Mouse (Mus musculus) adrenal gland, postnatal 25 days (tissue): ENCODE measurements around the gene Nufip1. TPM values are rescaled to one million over a fixed set of nuclear protein-coding genes. Genes with fewer than 3 reads are reported as not detected.
A peak's percentile ranks its signal among the peaks of the same experiment; 100 is the strongest.

ENCODE experiments used
- DNase-seq: peaks from one replicate; pipeline ENCODE4 v3.0.0; 2021; ENCODE audit warnings: mixed read lengths
- long read RNA-seq: library from polyadenylated mRNA; stranded (forward); transcript quantifications from one replicate; pipeline ENCODE4 v2.0.0, GENCODE M21; 2021
- total RNA-seq: library from RNA; stranded (reverse); gene quantifications from 2 replicates; pipeline ENCODE4 v1.2.3, GENCODE M21; 2021

Gene Nufip1
- total RNA-seq, result 8.1 and 8.6 TPM in 2 replicates
- long read RNA-seq, transcript Nufip1-201 (10 exons, 3,974 nt), result major isoform, 14 of 16 reads
- long read RNA-seq, partial matches to known transcripts, result 0 of 16 reads
- long read RNA-seq, other reads (novel, unspliced or antisense), result 2 of 16 reads

DNA sequence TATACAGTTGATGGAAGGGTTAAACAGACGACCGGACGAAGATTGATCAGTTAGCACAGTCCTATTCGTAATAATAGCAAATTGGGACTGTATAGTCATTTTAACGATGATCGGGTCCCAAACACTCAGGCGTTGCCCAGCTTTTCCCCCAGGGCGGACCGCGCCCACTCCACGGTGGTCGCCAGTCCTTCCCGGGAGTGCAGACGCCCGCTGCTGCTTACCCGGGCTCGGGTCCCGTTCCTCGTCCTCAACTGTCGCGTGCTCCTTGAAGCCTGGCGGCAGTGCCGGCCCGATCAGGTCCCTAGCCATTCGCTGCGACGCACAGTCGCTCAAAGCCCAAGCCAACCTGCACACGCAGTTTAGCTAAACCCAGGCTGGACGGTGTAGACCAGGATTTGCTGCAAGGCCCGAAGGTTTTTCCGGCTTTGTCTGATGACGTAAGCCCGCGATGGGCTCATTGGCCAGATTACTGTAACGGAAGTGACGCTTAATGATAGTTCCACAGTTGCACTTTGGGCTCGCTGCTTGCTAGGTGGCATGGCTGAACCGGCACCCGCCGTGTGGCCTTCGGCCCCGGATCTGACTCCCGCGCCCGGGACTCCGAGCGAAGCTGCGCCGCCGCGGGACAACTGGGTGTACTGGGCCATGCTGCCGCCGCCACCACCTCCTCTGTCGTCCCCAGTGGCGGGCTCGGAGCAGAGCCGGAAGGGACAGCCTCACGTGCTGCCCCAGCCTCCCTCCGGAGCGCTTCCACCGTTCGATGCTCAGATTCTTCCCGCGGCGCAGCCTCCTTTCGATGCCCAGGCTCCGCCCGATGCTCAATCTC is at the start of gene Nufip1, which contains the start of gene Gpalpp1:
Gene Nufip1, plus strand, starts transcription at position 496 of the 826 bp plus-strand sequence.
Gene Gpalpp1, minus strand, starts transcription at position 365 of the 826 bp plus-strand sequence.
- DNase-seq, result peak; percentile 83

DNA sequence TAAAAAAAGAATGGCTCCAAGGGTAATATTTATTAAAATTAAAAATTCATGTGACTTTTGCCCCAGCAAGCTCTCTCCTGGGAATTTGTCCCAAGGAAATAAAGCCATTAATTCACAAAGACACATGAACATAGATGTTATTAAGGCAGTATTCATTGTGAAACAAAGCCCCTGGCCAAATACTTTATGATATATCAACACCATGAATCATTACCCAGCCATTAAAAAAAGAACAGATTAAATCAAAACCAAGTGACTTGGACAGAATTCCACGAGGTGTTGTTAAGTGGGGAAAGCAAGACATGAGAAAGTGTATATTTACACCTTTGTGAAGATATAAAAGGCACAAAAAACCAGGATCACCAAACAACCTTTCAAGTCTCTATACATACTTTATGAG is 43.5 kb upstream of the Nufip1 start:
- DNase-seq, result no peak

DNA sequence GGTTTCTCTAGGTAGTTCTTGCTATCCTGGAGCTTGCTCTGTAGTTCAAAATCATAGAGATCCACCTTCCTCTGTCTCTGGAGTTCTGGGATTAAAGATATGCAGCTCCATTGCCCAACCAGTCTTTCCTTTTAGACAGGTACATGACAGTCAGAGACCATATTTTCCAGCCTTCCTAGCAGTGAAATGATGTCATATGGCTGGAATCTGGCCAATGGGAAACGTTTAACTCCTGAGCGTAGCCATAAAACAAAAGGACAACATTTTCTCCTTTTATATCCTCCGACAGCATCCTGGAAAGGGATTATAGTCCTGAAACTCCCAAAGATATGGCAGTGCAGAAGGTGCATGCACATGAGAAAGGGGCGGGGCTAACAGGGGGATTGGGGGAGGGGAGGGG is 42.4 kb upstream of the Nufip1 start:
- no peak for DNase-seq

DNA sequence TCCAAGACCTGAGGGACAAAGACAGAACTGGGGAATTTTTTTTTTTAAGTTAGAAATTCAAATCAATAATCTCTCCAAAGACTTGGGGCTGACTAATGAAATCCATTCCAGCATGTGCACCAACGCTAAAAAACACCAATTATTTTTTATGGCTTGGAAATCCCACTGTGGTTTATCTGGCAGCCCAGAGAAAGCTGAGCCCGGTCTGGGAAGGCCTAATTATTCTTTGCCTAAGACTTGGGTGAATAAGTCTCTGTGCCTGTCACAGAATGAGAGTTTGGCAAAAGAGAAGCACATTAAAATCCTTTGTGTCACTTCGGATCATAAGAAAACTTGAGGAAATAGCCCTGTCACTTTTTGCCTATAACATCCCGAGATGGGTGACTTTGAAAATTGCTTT is 41.4 kb upstream of the Nufip1 start:
- no peak for DNase-seq

DNA sequence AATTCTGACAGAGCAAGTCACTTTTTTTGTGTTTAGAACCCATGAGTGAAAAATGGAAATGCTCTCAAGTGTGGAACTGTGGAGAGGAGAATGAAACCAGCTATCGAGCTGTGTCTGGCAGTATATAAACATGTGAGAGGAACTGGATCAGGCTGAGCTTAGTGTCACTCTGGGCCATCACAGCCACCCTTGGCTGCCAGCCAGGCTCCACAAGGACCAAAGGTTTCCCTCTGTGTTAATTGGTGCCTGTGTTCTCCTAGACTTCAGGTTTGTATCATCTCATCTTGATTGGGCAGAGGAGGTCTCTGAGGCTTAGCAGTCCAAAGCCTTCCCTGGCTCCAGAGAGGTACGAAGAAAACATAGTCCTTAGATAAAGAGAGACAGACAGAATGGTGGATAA is 38.1 kb upstream of the Nufip1 start:
- peak; percentile 20 for DNase-seq

DNA sequence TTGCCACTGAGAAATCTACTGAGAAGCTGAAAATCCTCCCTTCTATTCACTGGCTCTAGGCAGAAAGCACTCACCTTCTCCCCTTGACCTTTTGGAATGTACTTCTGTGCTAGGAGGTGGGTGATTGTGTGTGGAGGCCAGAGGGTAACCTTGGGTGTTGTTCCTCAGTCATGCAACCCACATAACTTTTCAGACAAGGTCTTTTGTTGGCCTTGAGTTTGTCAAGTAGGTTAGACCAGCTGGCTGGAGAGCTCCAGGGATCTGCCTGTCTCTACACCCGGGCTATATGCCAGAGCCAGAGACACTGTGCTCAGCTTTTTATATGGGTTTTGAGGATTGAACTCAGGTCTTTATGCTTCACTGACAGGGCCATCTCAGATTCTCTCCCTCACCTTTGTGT is 36.5 kb upstream of the Nufip1 start:
- DNase-seq, result peak; percentile 8

DNA sequence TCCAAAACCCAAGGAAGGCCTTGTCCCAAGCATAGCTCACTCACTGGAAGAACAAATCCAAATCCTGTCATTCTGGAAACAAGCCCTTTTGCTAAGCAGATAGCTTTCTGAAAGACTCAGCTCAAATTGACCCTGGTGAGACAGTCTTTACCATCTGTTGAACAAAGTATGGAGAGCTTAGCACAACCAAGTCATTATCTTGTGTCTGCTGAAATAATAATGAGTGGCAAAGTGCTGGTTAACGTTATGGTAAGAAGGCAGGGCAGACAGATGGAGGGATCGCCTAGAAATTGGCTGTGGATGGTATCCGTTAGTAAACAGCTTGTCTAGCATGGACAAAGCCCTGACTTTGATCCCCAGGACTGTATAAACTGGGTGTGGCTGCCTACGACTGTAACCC is 35.0 kb upstream of the Nufip1 start:
- no peak for DNase-seq

DNA sequence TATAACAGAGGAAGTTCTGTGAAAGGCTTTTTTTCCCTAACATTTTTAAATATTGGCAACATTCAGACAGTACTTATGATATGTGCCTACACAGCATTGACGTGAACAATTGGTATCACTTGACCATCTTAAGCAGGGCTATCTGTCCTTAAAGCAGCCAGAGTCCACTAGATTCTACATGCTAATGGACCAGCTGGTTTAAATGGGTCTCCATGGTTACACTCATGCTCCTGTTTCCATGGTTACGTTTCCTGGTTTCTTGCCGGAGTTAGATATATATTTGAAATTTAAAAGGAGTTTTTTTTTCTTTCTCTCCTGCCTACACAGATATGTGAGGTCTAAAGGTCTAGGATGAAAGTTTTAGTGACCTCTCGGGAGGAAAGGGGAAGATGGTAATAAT is 34.1 kb upstream of the Nufip1 start:
- DNase-seq, result no peak

DNA sequence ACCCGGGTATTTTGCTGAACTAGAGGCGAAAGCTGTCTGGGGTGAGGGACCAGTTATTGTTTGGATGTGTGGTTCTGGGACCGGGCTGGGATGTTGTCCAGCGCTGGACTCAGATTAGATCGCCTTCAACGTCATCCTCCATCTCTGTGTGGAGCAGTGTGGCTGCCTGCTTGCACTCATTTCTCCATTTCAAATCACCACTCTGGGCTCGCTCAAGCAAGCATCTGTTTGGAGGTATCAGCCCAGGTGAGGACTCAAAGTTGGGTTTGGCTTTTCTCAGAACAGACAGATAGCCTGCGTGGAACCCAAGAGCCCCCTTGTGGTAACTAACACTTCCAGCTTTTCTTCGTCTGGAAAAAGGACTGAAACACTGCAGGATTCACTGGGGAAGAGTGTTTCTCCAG is 33.6 kb upstream of the Nufip1 start:
- DNase-seq, result peak; percentile 20

DNA sequence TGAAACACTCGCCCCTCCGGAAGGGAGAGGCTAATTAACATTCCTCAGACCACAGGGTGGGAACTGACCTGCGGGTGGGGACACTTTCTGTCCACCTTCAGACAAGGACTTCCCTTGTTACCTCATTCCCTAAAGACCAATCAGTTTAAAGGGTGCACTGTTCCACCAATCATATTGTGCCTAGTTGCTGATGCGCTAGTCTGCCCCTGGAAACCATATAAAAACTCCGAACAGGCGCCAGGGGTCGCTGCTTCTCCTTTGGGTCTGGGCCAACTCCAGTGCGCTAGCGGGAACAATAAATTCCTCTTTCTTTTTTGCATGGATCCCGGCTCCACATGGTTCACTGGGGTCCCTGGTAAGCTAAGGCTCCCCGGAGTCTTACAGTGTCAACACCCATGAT is 29.2 kb upstream of the Nufip1 start:
- peak; percentile 12 for DNase-seq

DNA sequence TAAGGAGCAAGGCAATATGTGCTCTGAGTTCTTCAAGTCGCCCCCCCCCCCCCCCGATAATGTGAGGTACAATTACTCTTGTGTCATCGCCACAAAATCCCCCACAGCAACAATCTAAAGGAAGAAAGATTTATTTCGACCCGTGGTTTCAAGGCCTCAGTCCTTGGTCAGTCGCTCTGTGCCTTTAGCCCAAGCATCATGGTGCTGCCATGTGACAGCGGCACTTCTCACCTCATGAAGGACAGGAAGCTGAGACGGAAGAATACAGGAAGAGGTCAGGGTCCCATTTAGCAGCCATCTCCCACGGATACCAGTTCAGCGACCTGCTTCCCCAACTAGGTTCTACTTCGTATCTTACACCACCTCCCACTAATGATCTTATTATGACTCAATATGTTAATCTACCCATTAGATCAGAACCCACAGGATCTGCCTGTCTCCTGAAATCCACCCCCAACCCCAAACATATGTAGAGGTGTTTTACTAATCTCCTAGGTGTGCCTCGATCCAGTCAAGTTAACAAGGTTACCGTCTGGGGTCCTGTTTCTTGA is 28.5 kb upstream of the Nufip1 start:
- no peak for DNase-seq

DNA sequence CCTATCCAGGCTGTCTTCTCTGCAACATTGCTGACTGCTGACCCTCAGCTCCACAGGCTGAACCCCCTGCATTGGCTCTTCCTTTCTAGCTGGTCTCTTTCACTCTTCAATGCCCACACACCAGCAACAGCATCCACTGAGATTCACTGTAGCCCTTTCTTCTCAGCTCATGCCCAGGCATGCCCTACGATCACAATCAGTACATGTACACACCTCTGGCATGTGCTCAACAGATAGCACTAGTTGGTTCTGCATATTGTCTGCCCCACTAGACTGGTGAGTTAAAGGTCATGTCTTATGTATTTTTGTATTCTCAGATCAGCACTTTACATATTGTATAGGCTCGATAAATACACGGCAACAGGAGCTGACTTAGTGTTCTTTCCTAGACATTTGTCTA is 26.5 kb upstream of the Nufip1 start:
- DNase-seq, result no peak

DNA sequence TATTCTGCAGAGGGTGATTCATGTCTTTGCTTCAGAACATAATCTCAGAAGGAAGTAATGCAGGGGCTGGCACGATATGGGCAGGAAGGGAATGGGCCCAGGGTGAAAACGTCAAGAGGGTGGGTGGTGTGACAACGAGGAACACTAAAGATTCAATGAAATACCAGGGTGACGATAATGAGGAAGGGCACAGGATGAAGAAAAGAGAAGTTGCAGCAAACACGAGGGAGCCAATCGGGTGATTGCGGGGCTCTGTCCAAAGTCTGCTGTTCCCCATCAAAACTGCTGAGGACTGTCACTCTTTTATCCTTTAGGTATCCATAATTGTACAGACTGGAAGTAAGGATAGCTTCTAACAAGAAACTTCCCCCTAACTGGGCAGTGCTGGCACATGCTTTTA is 13.4 kb upstream of the Nufip1 start:
- no peak for DNase-seq

DNA sequence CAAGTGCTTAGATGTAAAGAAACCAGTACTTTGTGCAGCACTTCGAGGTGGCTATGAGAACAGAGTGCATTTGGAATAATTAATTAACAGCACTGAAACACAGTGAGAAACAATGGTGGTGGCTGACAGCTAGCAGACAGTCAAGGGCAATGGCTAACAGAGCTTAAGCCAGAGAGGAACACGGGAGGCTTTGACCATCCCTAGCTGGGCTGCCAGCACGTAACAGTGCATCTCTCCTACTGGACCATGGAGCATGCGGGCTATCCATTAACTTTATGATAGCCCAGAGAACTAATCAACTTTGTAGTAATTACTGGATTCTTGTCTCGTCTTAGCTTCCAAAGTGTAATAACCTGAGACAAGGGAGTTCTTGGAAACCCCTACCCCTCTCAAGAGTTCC is 12.9 kb upstream of the Nufip1 start:
- DNase-seq, result no peak

DNA sequence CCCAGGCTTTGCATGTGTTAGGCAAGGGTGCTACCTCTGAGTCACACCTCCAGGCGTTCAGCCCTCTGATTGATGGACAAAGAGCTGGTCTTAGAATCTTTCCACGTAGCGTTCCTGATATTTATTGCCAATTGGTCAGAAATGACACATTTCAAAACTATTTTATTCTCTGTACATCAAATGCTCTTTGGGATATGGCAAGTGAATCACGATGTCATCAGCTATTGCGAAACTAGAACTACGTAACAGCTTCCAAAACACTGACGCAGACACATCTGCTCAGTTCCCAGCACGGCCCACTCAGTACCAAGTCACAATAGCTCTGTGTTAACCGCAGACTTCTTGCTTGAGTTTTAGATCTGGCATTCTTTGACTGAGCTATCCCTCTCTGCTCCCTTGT is 11.1 kb upstream of the Nufip1 start:
- DNase-seq, result no peak

DNA sequence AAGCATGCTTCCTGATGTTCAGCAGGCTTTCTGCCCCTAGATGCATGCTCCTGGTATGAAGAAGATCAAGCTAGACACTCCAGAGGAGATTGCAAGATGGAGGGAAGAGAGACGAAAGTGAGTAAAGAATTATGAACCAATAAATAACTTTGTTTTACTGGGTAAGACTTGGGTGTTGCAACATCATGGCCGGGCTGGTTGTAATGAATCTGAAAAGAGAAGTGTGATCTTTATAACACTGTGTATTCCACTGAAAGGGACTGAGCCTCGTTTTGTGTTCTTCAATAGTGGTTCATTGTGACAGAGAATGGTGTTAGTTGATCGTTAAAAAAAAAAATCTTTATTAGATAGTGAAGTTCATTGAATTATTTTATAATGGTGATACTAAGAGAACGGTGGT is 5.1 kb downstream of the Nufip1 start:
- DNase-seq, result no peak

DNA sequence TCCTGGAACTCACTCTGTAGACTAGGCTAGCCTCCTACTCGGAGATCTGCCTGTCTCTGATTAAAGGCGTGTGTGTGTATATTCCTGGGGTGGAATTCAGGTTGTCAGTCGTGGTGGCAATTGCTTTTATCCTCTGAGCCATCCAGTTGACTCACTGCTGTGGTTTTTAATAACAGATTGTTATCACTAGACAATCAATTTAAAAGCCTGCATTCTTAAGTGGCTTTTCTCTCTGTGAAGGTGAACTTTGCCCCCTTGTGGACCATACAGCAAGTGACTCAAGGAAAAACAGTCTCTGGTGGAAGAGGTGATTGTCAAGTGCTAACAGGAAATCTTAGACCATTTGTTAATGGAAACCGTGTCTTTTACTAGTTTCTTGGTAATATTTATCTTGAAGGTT is 8.3 kb downstream of the Nufip1 start:
- DNase-seq, result no peak

DNA sequence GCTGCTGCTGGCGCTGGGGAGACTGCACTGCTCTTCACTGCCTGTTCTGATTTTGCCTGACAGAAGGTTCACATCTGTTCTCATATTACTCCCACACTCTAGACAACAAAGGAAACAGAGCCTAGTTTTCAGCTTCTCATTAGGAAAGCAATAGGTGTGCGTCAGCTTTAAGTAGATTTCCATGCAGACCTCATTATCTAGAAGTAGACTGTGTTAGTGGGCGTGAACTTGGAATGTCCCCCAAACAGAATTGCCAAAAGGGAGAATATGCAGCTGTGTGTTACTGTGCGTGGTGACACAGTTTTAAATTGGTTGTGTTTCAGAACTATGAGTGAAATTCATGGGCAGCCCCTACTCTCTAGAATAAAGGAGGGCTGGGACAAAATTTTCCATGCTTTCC is 9.8 kb downstream of the Nufip1 start:
- DNase-seq, result no peak

DNA sequence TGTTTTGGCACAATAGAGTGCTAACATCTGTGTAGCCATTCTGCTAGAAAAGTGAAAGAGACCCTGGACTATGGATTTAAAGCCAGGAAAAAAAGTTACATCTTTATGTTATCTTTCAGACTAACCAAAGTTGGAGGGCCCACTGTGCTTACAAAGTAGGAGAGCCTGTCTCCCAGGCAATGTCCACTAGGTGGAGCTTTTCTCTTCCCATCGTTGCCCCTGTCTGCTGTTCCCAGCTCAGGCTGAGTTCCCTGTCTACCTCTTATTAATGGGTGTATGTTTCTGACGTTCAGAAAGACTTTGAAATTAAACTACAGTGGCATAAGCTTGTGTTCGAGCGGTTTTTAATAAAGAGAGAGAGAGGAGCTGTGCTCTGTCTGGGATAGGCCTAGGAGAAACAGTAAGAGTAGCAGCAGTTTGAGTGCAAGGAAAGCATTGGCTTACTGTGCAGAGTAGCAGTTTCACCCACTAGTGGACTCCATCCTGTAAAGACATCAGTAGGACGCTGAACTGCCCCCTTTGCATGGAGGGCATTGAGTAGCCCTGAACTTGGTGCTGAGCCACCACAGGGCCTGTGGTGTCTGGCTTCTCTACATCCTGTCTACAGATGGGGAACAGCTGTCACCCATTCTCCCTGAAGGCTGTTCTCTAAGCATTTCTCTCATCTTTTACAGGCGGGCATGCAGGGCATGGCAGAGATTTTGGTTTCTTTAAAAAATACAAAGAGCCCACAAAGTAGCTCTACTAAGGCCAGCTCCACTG is 11.4 kb downstream of the Nufip1 start:
- peak; percentile 24 for DNase-seq

DNA sequence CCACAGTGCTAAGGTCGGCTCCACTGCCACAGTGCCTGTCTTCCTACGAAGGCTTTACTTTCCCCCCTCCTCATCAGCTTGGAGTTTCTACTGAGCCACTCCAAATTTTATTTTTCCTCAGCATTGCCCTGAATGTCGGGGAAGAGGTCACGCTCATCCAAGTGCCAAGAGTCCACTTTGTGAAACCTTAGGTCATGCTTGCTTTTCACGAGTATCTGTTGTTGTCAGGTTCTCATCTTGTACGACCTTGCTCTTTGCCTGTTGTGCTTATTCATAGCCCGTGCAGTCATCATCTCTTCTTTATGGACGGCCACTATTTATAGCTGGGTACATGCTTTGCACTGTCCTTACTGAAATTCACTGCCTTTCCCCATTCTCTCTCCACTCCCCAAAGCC is 12.0 kb downstream of the Nufip1 start:
- DNase-seq, result no peak

DNA sequence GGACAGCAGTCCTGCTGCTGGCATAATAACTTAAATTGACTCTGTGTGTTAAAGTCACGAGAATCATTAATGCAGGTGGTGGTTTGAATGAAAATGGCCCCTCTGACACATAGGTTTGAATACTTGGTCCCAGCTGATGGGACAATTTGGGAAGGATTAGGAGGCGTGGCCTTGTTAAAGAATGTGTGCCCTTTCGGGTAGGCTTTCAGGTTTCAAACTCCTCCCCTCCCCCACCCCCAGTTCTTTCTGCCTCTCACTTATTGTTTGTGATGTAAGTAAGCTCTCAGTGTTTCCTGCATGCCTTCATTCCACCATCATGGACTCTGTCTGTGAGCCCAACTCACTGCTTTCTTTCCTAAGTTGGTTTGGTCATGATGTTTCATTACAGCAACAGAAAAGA is 16.6 kb downstream of the Nufip1 start:
- DNase-seq, result no peak

DNA sequence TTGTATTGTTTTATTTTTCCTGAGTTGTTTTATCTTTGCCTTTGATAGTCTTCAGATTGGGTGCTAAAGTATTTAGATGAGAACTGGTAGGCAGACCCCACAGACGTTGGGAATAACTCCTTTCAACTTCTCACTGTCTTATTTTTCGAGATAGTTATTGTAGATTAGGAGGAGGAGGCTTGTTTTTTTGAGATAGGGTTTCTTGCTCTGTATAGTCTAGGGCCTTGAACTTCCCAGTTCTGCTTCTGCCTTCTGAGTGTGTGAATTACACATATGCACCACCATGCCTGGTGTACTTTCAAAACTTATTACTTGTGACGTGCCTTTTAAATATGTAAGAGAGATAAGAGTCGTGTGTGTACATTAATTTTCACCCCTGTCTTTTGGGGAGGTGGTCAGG is 17.5 kb downstream of the Nufip1 start:
- DNase-seq, result no peak

DNA sequence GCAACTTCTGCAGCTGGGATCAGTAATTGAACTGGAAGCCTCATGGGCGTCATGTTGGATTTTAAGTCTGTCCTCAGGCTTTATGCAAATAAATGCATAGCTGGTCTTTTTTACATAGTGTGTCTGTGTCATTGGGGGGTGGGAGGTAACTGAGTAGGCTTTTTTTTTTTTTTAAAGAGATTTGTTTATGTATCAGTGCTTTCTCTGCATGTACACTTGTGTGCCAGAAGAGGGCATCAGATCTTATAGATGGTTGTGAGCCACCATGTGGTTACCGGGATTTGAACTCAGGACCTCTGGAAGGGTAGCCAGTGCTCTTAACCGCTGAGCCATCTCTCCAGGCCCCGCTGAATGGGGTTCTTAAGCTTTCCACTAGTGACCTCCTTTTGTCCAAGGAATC is 24.3 kb downstream of the Nufip1 start:
- DNase-seq, result no peak
